Mouse (Mus musculus) hindbrain, embryonic 10.5 days (tissue): ENCODE results near the gene Ap1g1. TPM values are rescaled to one million over a fixed set of nuclear protein-coding genes. Genes with fewer than 3 reads are reported as not detected.

ENCODE experiments used
- DNase-seq: peaks from one replicate; pipeline ENCODE4 v3.0.0-alpha.2; 2017; ENCODE audit warnings: low spot score
- H3K27ac ChIP-seq: fragments of 300-500 bp; sonication (generic); 2 replicates; pipeline ENCODE4 v1.5.1; 2016; ENCODE audit warnings: mild to moderate bottlenecking, moderate library complexity
- H3K27me3 ChIP-seq: fragments of 300-500 bp; sonication (generic); 2 replicates; pipeline ENCODE4 v1.6.1; 2016; ENCODE audit warnings: mild to moderate bottlenecking; ENCODE audit not compliant: poor library complexity, insufficient read depth, severe bottlenecking
- H3K36me3 ChIP-seq: fragments of 300-500 bp; sonication (generic); 2 replicates; pipeline ENCODE4 v1.6.1; 2016; ENCODE audit warnings: mild to moderate bottlenecking, moderate library complexity
- H3K4me1 ChIP-seq: fragments of 300-500 bp; sonication (generic); replicated peaks from 2 replicates; pipeline ENCODE4 v1.6.1; 2016; ENCODE audit warnings: mild to moderate bottlenecking
- H3K4me3 ChIP-seq: fragments of 300-500 bp; sonication (generic); 2 replicates; pipeline ENCODE4 v1.5.1; 2016; ENCODE audit warnings: mild to moderate bottlenecking, moderate library complexity
- H3K9me3 ChIP-seq: fragments of 300-500 bp; sonication (generic); 2 replicates; pipeline ENCODE4 v1.6.1; 2016; ENCODE audit warnings: mild to moderate bottlenecking, moderate library complexity
- WGBS: fragments of 180-500 bp; shearing (Covaris S2); methylation state at CpG from one replicate; pipeline ENCODE4 v1.1.7; 2016; 5-methylcytosine and 5-hydroxymethylcytosine counted together
- polyA plus RNA-seq: library from polyadenylated mRNA; unstranded; fragments of >200 nt; fragmentation: Nextera tagmentation; extraction: Ambion mirVana; gene quantifications from 2 replicates; pipeline ENCODE4 v1.2.1, GENCODE M21; 2016

Ap1g1 gene
- polyA plus RNA-seq, 1 experiment from 2014 or later = 45.3 TPM

DNA sequence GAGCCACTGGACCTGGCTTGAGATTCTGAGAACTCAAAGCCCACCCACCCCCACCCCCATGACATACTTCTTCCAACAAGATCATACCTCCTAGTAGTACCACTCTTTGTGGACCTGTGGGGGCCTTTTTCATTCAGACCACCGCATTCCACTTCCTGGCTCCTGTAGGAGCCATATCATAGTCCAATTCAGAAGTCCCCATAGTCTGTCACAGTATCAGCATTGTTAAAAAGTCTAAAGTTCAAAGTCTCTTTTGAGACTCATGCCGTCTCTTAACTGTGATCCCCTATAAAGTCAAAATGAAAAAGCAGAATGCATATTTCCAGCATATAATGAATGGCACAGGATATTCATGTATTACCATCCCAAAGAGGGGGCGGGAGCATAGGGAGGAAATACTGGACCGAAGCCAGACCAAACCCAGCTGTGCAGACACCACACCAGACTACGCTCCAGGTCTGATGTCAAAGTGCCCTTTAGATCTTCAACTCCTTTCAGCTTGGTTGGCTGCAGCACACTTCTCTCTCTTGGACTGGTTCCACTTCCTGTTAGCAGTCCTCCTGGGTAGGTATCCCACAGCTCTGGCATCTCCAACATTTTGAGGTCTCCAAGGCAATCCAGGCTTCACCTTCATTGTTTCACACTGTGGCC, 101.8 kb downstream of the Ap1g1 start:
- Histone ChIP-seq H3K9me3 (no peaks in the 10 kb centered on the region), H3K4me3 (no peak overlapping the region), H3K27me3 (no peaks in the 10 kb centered on the region), H3K36me3 (peaks cover 64% of the 10 kb centered on the region), H3K27ac (no peak overlapping the region), H3K4me1 (no peaks in the 10 kb centered on the region)
- WGBS = 95% methylated on average over 5 of the region's 5 CpGs
- no peak for DNase-seq

DNA sequence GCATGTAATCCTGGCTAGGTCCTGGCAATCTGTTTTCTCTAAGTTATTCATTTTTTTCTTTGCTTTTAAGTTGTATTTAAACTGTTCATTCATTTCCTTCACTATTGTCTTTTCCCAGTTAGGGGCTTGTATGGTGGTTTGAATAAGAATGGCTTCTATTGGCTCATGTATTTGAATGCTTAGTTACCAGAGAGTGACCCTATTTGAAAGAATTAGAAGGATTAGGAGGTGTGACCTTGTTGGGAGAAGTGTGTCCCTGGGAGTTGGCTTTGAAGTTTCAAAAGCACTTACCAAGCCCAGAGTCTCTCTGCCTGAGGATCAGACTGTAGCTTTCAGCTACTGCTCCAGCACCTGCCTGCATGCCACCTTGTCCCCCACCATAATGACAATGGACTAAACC, 106.9 kb downstream of the Ap1g1 start:
- H3K9me3 ChIP-seq = no peaks in the 10 kb centered on the region
- DNase-seq = no peak
- H3K27ac ChIP-seq = no peak overlapping the region
- H3K36me3 ChIP-seq = peaks cover 60% of the 10 kb centered on the region
- no peaks in the 10 kb centered on the region for H3K4me1 ChIP-seq
- H3K27me3 ChIP-seq = no peaks in the 10 kb centered on the region
- no peak overlapping the region for H3K4me3 ChIP-seq

DNA sequence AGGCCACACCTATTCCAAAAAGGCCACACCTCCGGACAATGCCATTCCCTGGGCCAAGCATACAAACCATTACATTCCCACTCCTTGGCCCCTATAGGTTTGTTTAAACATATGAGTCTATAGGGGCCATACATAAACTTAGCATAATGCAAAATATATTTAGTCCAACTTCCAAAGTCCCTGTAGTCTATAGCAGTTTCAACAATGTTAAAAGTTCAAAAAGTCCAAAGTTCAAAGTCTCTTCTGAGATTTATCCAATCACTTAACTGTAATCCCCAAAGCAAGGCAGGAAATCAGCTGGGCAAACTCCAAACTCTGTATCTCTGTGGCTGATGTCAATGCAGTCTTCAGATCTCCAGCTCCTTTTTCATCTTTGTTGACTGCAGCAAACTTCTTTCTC, 110.9 kb downstream of the Ap1g1 start:
- Histone ChIP-seq H3K27ac (no peak overlapping the region), H3K27me3 (no peaks in the 10 kb centered on the region), H3K9me3 (0 out of 2 replicates have a peak, but pooled peaks cover 4% of the 10 kb centered on the region), H3K4me3 (no peak overlapping the region), H3K36me3 (peaks cover 56% of the 10 kb centered on the region), H3K4me1 (no peaks in the 10 kb centered on the region)
- WGBS = 96% methylated on average over 1 of the region's 1 CpGs
- DNase-seq = no peak

DNA sequence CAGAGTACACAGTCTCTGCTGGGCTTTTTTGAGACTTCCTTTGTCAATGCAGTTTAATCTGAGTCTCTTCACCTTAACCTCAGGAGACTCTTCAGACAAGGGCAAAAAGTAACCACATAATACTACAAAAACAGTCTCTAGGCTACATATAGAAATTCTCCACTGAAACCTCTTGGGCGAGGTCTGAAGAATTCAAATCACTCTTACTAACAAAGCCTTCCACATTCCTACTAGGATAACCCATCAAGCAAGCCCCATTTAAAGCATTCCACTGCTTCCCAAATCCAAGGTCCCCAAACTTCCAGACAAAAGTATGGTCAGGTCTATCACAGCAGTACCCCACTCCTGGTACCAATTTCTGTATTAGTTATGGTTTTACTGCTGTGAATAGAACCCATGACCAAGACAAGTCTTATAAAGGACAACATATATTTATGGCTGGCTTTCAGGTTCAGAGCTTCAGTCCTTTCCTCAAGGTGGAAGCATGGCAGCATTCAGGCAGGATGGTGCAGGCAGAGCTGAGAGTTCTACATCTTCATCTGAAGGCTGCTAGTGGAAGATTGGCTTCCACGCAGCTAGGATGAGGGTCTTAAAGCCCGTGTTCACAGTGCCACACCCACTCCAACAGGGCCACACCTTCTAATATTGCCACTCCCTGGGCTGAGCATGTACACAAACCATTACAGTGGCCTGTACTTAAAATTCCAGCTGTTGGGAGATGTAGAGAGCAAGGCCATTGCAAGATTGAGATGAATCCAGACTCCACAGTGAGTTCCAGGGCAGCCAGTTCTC, 112.6 kb downstream of the Ap1g1 start:
- no peak overlapping the region for H3K27ac ChIP-seq
- DNase-seq = no peak
- WGBS = 88% methylated on average over 3 of the region's 3 CpGs
- H3K4me3 ChIP-seq = no peak overlapping the region
- H3K27me3 ChIP-seq = no peaks in the 10 kb centered on the region
- 0 out of 2 replicates have a peak, but pooled peaks cover 4% of the 10 kb centered on the region for H3K9me3 ChIP-seq
- H3K36me3 ChIP-seq = peaks cover 52% of the 10 kb centered on the region
- no peaks in the 10 kb centered on the region for H3K4me1 ChIP-seq

DNA sequence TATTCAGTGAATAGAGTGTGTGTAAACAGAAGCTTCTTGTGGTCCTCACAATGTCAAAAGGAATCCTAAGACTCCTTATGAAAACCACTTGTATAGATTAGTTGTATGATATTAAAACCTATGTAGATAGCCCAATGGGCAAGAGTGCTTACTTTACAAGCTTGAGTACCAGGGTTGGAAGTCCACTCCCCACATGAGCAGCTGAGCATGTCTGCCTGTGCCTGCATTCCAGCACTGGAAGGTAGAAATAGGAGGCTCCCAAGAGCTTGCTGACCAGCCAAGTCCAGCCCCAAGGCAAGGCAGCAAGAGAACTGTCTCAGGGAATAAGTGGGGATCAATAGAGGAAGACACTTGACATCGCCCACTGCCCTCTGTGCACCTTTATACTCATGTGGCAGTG, 116.3 kb downstream of the Ap1g1 start:
- WGBS = 95% methylated on average over 1 of the region's 1 CpGs
- no peak for DNase-seq
- Histone ChIP-seq H3K27me3 (no peaks in the 10 kb centered on the region), H3K4me1 (no peaks in the 10 kb centered on the region), H3K27ac (no peak overlapping the region), H3K9me3 (0 out of 2 replicates have a peak, but pooled peaks cover 4% of the 10 kb centered on the region), H3K4me3 (no peak overlapping the region), H3K36me3 (peaks cover 37% of the 10 kb centered on the region)

DNA sequence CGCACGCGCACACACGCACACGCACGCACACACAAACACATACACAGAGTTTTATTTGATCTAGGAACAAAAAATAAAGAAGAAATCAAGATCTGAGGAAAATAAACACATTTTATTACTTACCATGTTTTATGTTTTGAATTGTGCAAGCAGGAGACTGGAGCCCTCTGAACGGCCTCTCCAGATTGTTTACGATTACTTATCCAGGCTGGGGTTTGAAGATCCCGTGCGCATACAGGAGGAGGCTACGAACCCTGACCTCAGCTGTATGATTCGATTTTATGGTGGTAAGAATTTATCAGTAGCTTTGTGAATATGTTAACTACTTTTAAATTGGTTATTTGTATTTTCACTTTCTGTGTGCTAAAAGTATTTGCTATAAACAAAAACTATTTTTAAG, 117.0 kb downstream of the Ap1g1 start:
- H3K4me1 ChIP-seq = no peaks in the 10 kb centered on the region
- H3K9me3 ChIP-seq = 0 out of 2 replicates have a peak, but pooled peaks cover 4% of the 10 kb centered on the region
- no peak for DNase-seq
- H3K4me3 ChIP-seq = no peak overlapping the region
- H3K27me3 ChIP-seq = no peaks in the 10 kb centered on the region
- no peak overlapping the region for H3K27ac ChIP-seq
- H3K36me3 ChIP-seq = peaks cover 30% of the 10 kb centered on the region
- 94% methylated on average over 12 of the region's 12 CpGs for WGBS

DNA sequence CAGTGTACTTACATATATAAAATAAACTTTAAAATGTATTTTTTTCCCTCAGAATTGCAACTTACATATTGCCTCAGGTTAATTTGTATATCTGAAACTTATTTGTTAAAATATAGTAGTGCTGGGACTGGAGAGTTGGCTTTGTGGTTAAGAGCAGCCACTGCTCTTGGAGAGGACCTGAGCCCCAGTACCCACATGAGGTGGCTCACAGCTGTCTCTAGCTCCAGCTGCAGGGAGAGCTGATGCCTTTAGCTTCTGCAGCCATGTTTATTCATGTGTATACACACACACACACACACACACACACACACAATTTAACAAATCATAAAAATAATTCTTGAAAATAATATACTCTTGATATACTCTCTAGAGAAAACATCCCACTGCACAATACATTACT, 124.0 kb downstream of the Ap1g1 start:
- Histone ChIP-seq H3K4me1 (no peaks in the 10 kb centered on the region), H3K27ac (no peak overlapping the region), H3K9me3 (no peaks in the 10 kb centered on the region), H3K36me3 (peaks cover 31% of the 10 kb centered on the region), H3K27me3 (no peaks in the 10 kb centered on the region), H3K4me3 (no peak overlapping the region)
- no peak for DNase-seq

DNA sequence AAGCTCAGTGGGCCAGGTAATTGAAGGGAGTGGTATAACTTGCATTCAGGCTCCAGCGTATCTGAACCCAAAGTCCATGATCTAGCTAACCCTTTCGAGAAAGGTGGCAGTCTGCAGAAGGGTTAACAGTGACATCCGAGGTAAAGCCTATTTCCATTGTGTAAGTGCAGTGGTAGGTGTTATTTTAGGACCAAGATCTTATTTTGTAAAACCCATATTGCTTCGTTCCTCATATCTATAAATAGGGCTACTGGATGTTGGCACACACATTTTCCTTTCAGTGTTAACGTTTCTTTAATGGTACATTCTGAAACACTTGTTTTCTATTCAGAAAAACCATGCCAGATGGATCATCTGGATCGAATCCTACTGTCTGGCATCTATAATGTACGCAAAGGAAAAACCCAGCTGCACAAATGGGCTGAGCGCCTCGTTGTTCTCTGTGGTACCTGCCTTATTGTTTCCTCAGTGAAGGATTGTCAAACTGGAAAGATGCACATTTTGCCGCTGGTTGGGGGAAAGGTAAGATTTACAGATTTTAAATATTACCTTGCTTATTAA, 125.6 kb downstream of the Ap1g1 start:
- Histone ChIP-seq H3K4me3 (no peak overlapping the region), H3K27ac (no peak overlapping the region), H3K4me1 (no peaks in the 10 kb centered on the region), H3K27me3 (no peaks in the 10 kb centered on the region), H3K36me3 (peaks cover 47% of the 10 kb centered on the region), H3K9me3 (no peaks in the 10 kb centered on the region)
- no peak for DNase-seq
- 91% methylated on average over 10 of the region's 10 CpGs for WGBS

DNA sequence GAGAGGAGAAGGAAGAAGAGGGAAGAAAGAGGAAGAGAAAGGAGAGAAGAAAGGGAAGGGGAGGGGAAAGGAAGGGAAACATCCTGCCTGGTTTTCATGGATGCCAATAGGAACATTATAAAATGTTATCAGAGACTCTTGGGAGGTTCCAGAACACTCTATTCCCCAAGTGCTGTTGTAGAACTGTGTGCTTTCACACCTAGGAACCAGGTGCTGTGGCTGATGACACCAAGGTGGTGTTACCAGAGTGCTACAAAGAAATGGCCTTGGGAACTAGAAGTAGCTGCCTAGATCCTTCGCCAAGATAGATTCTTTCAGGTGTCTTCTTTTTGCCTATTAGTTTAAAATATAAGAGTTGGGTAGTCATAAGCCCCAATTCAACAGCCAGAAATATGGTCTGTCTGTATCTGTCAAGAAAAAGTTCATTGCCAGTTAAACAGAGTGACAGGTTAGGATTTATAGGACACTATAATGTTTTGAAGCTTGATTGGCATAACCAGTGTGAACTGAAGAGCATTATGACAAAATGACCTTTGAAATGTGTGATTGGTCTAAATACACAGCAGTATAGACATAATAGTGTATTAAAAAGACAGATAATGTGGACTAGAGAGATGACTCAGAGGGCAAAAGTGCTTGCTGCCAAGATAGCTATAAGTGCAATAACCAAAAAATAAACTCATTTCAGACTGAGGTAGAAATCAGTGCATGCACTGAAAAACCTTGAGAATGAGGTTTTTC, 126.7 kb downstream of the Ap1g1 start:
- Histone ChIP-seq H3K36me3 (peaks cover 55% of the 10 kb centered on the region), H3K4me3 (no peak overlapping the region), H3K4me1 (no peaks in the 10 kb centered on the region), H3K27me3 (no peaks in the 10 kb centered on the region), H3K27ac (no peak overlapping the region), H3K9me3 (no peaks in the 10 kb centered on the region)
- no peak for DNase-seq
- 89% methylated on average over 1 of the region's 1 CpGs for WGBS

DNA sequence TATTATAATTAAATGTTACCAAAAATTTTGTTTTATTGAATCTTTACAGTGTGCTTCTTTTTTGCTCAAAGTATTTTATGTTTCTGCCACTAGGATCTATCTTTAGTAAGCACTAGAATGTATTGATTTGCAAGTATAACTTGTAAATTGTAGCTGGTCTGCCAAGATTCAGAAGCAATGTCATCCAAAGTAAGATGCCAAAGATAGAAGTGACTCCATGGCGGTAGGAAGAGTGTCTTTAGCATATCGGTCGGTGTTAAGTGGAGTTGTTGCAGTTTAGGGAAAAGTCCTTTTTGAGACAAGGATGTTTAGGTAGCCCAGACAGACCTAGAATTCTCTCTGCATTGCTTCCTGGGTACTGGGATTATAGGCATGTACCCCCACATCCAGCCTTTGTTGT, 128.6 kb downstream of the Ap1g1 start:
- WGBS = 94% methylated on average over 3 of the region's 3 CpGs
- Histone ChIP-seq H3K9me3 (no peaks in the 10 kb centered on the region), H3K4me3 (no peak overlapping the region), H3K27me3 (no peaks in the 10 kb centered on the region), H3K27ac (no peak overlapping the region), H3K4me1 (no peaks in the 10 kb centered on the region), H3K36me3 (peaks cover 66% of the 10 kb centered on the region)
- DNase-seq = no peak

DNA sequence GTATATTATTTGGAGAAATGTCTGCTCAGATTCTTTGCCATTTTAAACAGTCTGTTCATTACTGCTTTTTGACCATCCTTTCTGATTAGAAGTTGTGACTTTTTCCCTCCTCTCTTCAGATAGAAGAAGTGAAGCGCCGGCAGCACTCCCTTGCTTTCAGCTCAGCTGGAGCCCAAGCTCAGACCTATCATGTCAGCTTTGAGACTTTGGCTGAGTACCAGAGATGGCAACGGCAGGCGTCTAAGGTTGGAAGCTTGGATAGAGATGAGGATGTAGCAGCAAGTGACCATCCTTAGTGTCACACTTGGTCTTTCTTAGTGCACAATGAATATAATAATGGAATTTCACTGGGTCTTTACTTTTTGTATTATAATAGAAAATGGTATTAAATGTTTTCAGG, 129.0 kb downstream of the Ap1g1 start:
- WGBS = 96% methylated on average over 4 of the region's 4 CpGs
- H3K4me3 ChIP-seq = no peak overlapping the region
- no peaks in the 10 kb centered on the region for H3K27me3 ChIP-seq
- H3K9me3 ChIP-seq = no peaks in the 10 kb centered on the region
- H3K36me3 ChIP-seq = peaks cover 70% of the 10 kb centered on the region
- H3K4me1 ChIP-seq = no peaks in the 10 kb centered on the region
- H3K27ac ChIP-seq = no peak overlapping the region
- DNase-seq = no peak
